Mouse (Mus musculus): ENCODE results near the gene Lrrc4. TPM values are rescaled to one million over a fixed set of nuclear protein-coding genes. Genes with fewer than 3 reads are reported as not detected.

The Lrrc4 gene
- polyA plus RNA-seq, 1 experiment from 2014 or later: 1.5 TPM

- 96% methylated on average over 9 of the region's 9 CpGs for WGBS
- 0 out of 2 replicates have a peak overlapping the region, but pooled peaks have one; percentile 46 for H3K27ac ChIP-seq (replicated peaks)
- no peak overlapping the region for H3K4me3 ChIP-seq
These were observed 18.5 kb downstream of the Lrrc4 start for GRCm38 (mm10) chr6:28813057-28813456.

DNA sequence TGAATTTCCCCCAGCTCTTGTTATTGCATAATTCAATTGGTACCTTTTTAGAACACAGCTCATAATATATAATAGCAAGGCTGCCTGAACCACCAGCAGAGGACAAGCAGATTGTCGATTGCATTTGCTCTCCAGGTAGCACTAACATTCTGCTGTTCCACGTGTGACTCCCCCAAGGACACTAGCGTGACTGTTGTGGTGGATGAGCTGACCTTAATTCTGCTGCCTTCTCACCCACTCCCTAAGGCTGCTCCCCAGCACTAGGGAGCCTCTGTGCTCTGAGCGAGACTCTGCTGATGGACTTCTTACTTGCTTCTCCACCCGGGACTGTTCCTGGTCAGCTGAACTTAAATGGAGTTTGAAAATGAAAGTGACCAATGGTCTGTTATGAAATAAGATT, 26.8 kb downstream of the Lrrc4 start:
- Histone ChIP-seq H3K4me3 (no peak overlapping the region), H3K27me3 (ENCODE audit: low read depth, poor library complexity, severe bottlenecking) (no peaks in the 10 kb centered on the region), H3K36me3 (0 out of 2 replicates have a peak, but pooled peaks cover 2% of the 10 kb centered on the region), H3K27ac (replicated peaks) (no peak overlapping the region), H3K9me3 (replicated peaks) (no peaks in the 10 kb centered on the region), H3K4me1 (no peaks in the 10 kb centered on the region)
- 92% methylated on average over 5 of the region's 5 CpGs for WGBS
- DNase-seq (ENCODE audit: low spot score): no peak

More at GRCm38 (mm10) chr6:28813057-28813456, 18.5 kb downstream of the Lrrc4 start:
- DNase-seq (ENCODE audit: low spot score): no peak
- Histone ChIP-seq H3K9me3 (replicated peaks) (no peaks in the 10 kb centered on the region), H3K36me3 (0 out of 2 replicates have a peak, but pooled peaks cover 3% of the 10 kb centered on the region), H3K27me3 (ENCODE audit: low read depth, poor library complexity, severe bottlenecking) (no peaks in the 10 kb centered on the region), H3K4me1 (peaks cover 23% of the 10 kb centered on the region)

DNA sequence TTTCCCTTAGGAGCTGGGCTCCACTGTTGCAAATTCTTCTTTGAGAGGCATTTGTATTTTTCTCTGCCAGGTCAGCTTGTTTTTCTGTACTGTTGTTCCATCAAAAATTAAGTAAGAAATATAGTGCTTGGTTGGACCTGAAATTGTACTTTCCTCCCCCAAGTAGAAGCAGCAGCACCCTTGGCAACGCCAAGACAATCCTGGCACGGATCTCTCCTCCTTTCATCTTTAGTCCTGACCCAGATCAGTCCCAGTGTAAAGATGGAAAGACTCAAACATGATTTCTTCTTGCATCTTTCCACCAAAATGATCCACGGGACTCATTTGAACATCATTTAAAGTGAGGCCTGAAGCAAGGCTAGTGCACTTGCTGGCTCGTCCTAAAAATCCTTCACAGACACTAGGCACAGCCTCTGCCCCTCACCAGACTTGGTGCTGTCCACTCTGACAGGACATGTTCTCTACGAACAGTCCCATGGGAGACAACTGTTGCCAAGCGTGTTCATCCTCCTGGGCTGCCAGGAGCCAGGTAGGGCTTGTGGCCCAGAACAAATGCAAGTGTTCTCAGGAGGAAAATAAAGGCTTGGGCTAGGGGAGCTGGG, 27.8 kb downstream of the Lrrc4 start:
- no peaks in the 10 kb centered on the region for H3K4me1 ChIP-seq
- DNase-seq (ENCODE audit: low spot score): no peak
- no peaks in the 10 kb centered on the region for H3K9me3 ChIP-seq (replicated peaks)
- no peak overlapping the region for H3K4me3 ChIP-seq
- 0 out of 2 replicates have a peak, but pooled peaks cover 2% of the 10 kb centered on the region for H3K36me3 ChIP-seq
- WGBS: 88% methylated on average over 6 of the region's 6 CpGs
- H3K27ac ChIP-seq (replicated peaks): no peak overlapping the region
- H3K27me3 ChIP-seq (ENCODE audit: low read depth, poor library complexity, severe bottlenecking): no peaks in the 10 kb centered on the region

DNA sequence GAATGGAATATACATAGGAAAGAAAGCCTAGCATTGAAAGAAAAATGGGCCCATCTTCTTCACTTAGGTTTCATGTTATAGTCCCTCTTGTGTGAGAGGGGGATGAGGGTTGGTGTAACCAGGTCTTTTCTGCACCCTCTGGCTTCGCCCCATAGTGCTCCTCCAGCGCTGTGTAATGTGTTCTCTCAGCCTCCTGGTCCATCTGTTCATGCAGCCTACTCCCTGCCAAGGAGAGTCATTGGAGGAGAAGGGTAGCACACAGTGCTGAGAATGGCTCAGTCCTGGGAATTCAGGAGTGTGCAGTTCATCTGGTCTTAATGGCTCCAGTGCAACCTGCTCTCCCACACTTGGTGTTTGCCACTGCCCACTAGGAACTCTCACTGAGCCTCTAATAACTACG, 30.6 kb downstream of the Lrrc4 start:
- Histone ChIP-seq H3K27ac (replicated peaks) (no peak overlapping the region), H3K4me1 (peaks cover 5% of the 10 kb centered on the region; the same call in 1 of the 2 replicates), H3K9me3 (replicated peaks) (no peaks in the 10 kb centered on the region), H3K36me3 (peaks cover 17% of the 10 kb centered on the region), H3K27me3 (ENCODE audit: low read depth, poor library complexity, severe bottlenecking) (no peaks in the 10 kb centered on the region), H3K4me3 (no peak overlapping the region)
- WGBS: 93% methylated on average over 3 of the region's 3 CpGs
- DNase-seq (ENCODE audit: low spot score): no peak

- no peaks in the 10 kb centered on the region for H3K27me3 ChIP-seq (ENCODE audit: low read depth, poor library complexity, severe bottlenecking)
- no peaks in the 10 kb centered on the region for H3K9me3 ChIP-seq (replicated peaks)
- peaks cover 20% of the 10 kb centered on the region for H3K36me3 ChIP-seq
- WGBS: 93% methylated on average over 2 of the region's 2 CpGs
- peaks cover 15% of the 10 kb centered on the region for H3K4me1 ChIP-seq
- no peak overlapping the region for H3K27ac ChIP-seq (replicated peaks)
- no peak overlapping the region for H3K4me3 ChIP-seq
- DNase-seq (ENCODE audit: low spot score): no peak
These were observed 31.7 kb downstream of the Lrrc4 start for GRCm38 (mm10) chr6:28799818-28800217.

DNA sequence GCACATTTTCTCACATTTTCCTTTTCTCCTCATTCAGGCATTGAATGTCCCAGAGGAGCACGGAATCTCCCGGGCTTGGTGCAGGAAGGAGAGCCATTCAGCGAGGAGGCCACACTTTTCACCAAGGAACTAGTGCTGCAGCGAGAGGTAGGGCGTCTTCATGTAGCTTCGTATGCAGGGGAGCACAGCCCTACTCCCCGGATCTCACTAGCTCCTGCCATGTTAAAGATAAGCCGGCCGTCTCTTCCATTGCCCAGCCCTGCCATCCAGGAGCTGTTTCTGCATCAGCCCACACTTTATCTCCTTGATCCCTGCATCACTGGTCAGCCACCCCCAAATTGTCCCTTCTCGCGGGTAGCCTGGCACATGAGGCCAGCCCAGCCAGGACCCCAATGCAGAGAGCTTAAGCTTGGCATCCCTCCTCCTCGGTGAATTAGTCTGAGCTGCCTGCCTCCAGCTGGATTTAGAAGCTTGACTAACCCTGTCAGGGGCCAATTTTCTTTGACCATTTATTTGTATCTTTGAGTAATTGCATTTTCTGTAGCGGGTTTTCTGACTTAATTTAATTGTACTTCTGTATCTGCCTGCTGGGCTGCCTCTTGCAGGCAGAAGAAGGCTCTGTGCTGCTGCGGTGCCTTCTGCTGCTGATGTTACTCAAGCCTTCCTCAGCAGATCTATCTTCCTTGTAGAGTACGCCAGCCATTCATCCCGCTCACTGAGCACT, 35.6 kb downstream of the Lrrc4 start:
- Histone ChIP-seq H3K4me3 (no peak overlapping the region), H3K36me3 (peaks cover 18% of the 10 kb centered on the region), H3K27me3 (ENCODE audit: low read depth, poor library complexity, severe bottlenecking) (no peaks in the 10 kb centered on the region), H3K4me1 (peaks cover 21% of the 10 kb centered on the region), H3K9me3 (replicated peaks) (no peaks in the 10 kb centered on the region), H3K27ac (replicated peaks) (peak overlapping the region; percentile 42; the same call in 1 of the 2 replicates)
- no peak for DNase-seq (ENCODE audit: low spot score)
- WGBS: 87% methylated on average over 16 of the region's 16 CpGs

GRCm38 (mm10) chr6:28795380-28795779, 36.2 kb downstream of the Lrrc4 start:
- WGBS: 58% methylated on average over 9 of the region's 9 CpGs
- H3K4me1 ChIP-seq: peaks cover 27% of the 10 kb centered on the region
- DNase-seq (ENCODE audit: low spot score): no peak
- peaks cover 18% of the 10 kb centered on the region for H3K36me3 ChIP-seq
- no peak overlapping the region for H3K4me3 ChIP-seq
- H3K9me3 ChIP-seq (replicated peaks): no peaks in the 10 kb centered on the region
- H3K27ac ChIP-seq (replicated peaks): peak overlapping the region; percentile 42; the same call in 1 of the 2 replicates
- H3K27me3 ChIP-seq (ENCODE audit: low read depth, poor library complexity, severe bottlenecking): no peaks in the 10 kb centered on the region

- peaks cover 11% of the 10 kb centered on the region for H3K36me3 ChIP-seq
- no peak overlapping the region for H3K4me3 ChIP-seq
- no peak for DNase-seq (ENCODE audit: low spot score)
- 97% methylated on average over 3 of the region's 3 CpGs for WGBS
- H3K27ac ChIP-seq (replicated peaks): no peak overlapping the region
- H3K27me3 ChIP-seq (ENCODE audit: low read depth, poor library complexity, severe bottlenecking): no peaks in the 10 kb centered on the region
- H3K4me1 ChIP-seq: peaks cover 42% of the 10 kb centered on the region
- H3K9me3 ChIP-seq (replicated peaks): no peaks in the 10 kb centered on the region
These were observed 39.7 kb downstream of the Lrrc4 start for GRCm38 (mm10) chr6:28791809-28792208.

GRCm38 (mm10) chr6:28791183-28791582, 40.4 kb downstream of the Lrrc4 start:
- no peaks in the 10 kb centered on the region for H3K9me3 ChIP-seq (replicated peaks)
- DNase-seq (ENCODE audit: low spot score): no peak
- WGBS: 38% methylated on average over 3 of the region's 3 CpGs
- H3K36me3 ChIP-seq: peaks cover 5% of the 10 kb centered on the region
- peak overlapping the region; percentile 72 for H3K27ac ChIP-seq (replicated peaks)
- H3K4me3 ChIP-seq: no peak overlapping the region
- H3K4me1 ChIP-seq: peaks cover 39% of the 10 kb centered on the region
- H3K27me3 ChIP-seq (ENCODE audit: low read depth, poor library complexity, severe bottlenecking): no peaks in the 10 kb centered on the region

DNA sequence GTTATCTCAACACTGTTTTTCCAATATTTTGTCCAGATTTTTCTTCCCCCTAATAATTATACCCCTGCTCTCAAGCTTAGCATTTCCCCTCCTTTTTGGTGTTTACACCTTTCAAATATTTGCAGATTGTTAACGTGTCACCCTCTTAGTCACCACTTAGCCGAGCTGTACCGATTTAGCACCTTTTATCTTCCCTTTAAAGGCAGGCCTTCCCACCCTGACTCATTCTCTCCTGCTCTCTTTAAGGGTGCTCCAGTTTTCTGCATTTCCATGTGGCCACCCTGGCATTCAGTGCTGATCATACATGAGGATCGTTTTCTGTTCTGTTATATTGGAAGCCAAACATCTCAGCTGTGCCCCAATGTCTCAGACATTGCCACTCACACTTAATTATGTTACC, 41.9 kb downstream of the Lrrc4 start:
- Histone ChIP-seq H3K27me3 (ENCODE audit: low read depth, poor library complexity, severe bottlenecking) (no peaks in the 10 kb centered on the region), H3K27ac (replicated peaks) (no peak overlapping the region), H3K4me1 (peaks cover 27% of the 10 kb centered on the region), H3K36me3 (no peaks in the 10 kb centered on the region), H3K9me3 (replicated peaks) (no peaks in the 10 kb centered on the region), H3K4me3 (no peak overlapping the region)
- no peak for DNase-seq (ENCODE audit: low spot score)
- 84% methylated on average over 4 of the region's 4 CpGs for WGBS

GRCm38 (mm10) chr6:28787133-28787532, 44.4 kb downstream of the Lrrc4 start:
- 75% methylated on average over 6 of the region's 6 CpGs for WGBS

DNA sequence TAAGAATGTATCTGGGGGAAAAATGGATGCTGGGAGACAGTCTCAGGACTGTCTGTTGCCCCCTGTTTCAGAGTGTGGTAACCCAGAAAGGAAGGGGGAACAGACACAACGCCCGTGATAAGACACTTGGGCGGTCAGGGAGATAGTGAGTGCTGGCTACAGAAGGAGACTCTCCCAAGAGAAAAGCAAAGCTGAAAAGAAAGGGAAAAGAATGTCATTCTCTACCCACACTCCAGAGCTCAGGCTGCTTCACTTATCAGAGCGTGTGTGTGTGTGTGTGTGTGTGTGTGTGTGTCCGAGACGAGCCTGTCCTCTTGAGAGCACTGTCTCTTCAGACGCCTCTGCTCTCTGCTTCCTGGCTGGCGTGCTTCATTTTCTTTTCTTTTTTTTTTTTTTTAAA, 45.8 kb downstream of the Lrrc4 start:
- WGBS: 84% methylated on average over 8 of the region's 8 CpGs
- H3K4me3 ChIP-seq: no peak overlapping the region
- no peak overlapping the region for H3K27ac ChIP-seq (replicated peaks)
- H3K4me1 ChIP-seq: peaks cover 47% of the 10 kb centered on the region
- H3K27me3 ChIP-seq (ENCODE audit: low read depth, poor library complexity, severe bottlenecking): no peaks in the 10 kb centered on the region
- no peak for DNase-seq (ENCODE audit: low spot score)
- H3K9me3 ChIP-seq (replicated peaks): no peaks in the 10 kb centered on the region
- no peaks in the 10 kb centered on the region for H3K36me3 ChIP-seq

More at GRCm38 (mm10) chr6:28787133-28787532, 44.4 kb downstream of the Lrrc4 start:
- H3K27me3 ChIP-seq (ENCODE audit: low read depth, poor library complexity, severe bottlenecking): no peaks in the 10 kb centered on the region
- no peaks in the 10 kb centered on the region for H3K9me3 ChIP-seq (replicated peaks)
- DNase-seq (ENCODE audit: low spot score): no peak
- H3K4me3 ChIP-seq: no peak overlapping the region
- H3K36me3 ChIP-seq: no peaks in the 10 kb centered on the region
- peaks cover 48% of the 10 kb centered on the region for H3K4me1 ChIP-seq
- H3K27ac ChIP-seq (replicated peaks): no peak overlapping the region

GRCm38 (mm10) chr6:28783953-28784352, 47.6 kb downstream of the Lrrc4 start:
- Histone ChIP-seq H3K4me1 (peaks cover 38% of the 10 kb centered on the region), H3K27ac (replicated peaks) (peak overlapping the region; percentile 76)
- WGBS: 49% methylated on average over 5 of the region's 5 CpGs

More at GRCm38 (mm10) chr6:28783953-28784352, 47.6 kb downstream of the Lrrc4 start:
- Histone ChIP-seq H3K27me3 (ENCODE audit: low read depth, poor library complexity, severe bottlenecking) (no peaks in the 10 kb centered on the region), H3K9me3 (replicated peaks) (no peaks in the 10 kb centered on the region), H3K4me3 (no peak overlapping the region), H3K36me3 (no peaks in the 10 kb centered on the region)
- no peak for DNase-seq (ENCODE audit: low spot score)
